Mouse (Mus musculus): Measurements from ENCODE around the gene Cnot10. TPM values are rescaled to one million over a fixed set of nuclear protein-coding genes. Genes with fewer than 3 reads are reported as not detected.

Gene Cnot10
- polyA plus RNA-seq, 1 experiment from 2014 or later, result 46.3 TPM

GRCm38 (mm10) chr9:114584183-114585016, 55.6 kb downstream of the Cnot10 start:
- ATAC-seq (peak; percentile 44), DNase-seq (ENCODE audit: low read depth, low spot score) (no peak)
- ChIA-PET POLR2A (no interaction called here), CTCF (interaction anchor here (0.9 to 2.5 kb wide), 9 partner anchors 10 to 178 kb away, joined by 3 to 15 read pairs (median 4); no protein-coding TSS in a partner anchor)
- in situ Hi-C loops (cut with MboI; ENCODE audit: low pct_unique_long_range_greater_than_20kb), result loop anchor here (5.0 kb wide), 2 partner anchors 82 to 167 kb away; partner anchors contain the start of gene Ccr4
- H3K27me3 ChIP-seq, result no peaks in the 10 kb centered on the region
- no peak for TF ChIP-seq CTCF (IDR thresholded peaks at IDR 0.05)

GRCm38 (mm10) chr9:114583812-114584182, 56.2 kb downstream of the Cnot10 start:
- in situ Hi-C loops (cut with MboI; ENCODE audit: low pct_unique_long_range_greater_than_20kb), result loop anchor here (5.0 kb wide), 2 partner anchors 81 to 166 kb away; partner anchors contain the start of gene Ccr4
- H3K27me3 ChIP-seq, result no peaks in the 10 kb centered on the region
- ChIA-PET POLR2A (no interaction called here), CTCF (interaction anchor here (0.7 to 2.5 kb wide), 10 partner anchors 9 to 177 kb away, joined by 3 to 15 read pairs (median 4); no protein-coding TSS in a partner anchor)
- ATAC-seq (no peak), DNase-seq (ENCODE audit: low read depth, low spot score) (no peak)
- TF ChIP-seq CTCF (IDR thresholded peaks at IDR 0.05), result peak; percentile 97

- ATAC-seq, result no peak
- in situ Hi-C loops (cut with MboI; ENCODE audit: low pct_unique_long_range_greater_than_20kb), result no loop called here
- CTCF ChIA-PET, result interaction anchor here (0.8 to 1.5 kb wide), 2 partner anchors 77 to 79 kb away, joined by 3 to 5 read pairs; no protein-coding TSS in a partner anchor
Observed at GRCm38 (mm10) chr9:114578646-114579045, 61.3 kb downstream of the Cnot10 start.

GRCm38 (mm10) chr9:114576001-114576400, 64.0 kb downstream of the Cnot10 start:
- no peak for TF ChIP-seq CTCF (IDR thresholded peaks at IDR 0.05)
- POLR2A ChIA-PET, result no interaction called here
- in situ Hi-C loops (cut with MboI; ENCODE audit: low pct_unique_long_range_greater_than_20kb), result no loop called here
- CTCF ChIA-PET, result no interaction called here
- ATAC-seq (no peak), DNase-seq (ENCODE audit: low read depth, low spot score) (no peak)
- no peaks in the 10 kb centered on the region for H3K27me3 ChIP-seq

More at GRCm38 (mm10) chr9:114578646-114579045, 61.3 kb downstream of the Cnot10 start:
- POLR2A ChIA-PET, result no interaction called here
- H3K27me3 ChIP-seq, result no peaks in the 10 kb centered on the region
- no peak for TF ChIP-seq CTCF (IDR thresholded peaks at IDR 0.05)
- no peak for DNase-seq (ENCODE audit: low read depth, low spot score)

GRCm38 (mm10) chr9:114573528-114573927, 66.5 kb downstream of the Cnot10 start:
- DNase-seq (ENCODE audit: low read depth, low spot score) (no peak), ATAC-seq (no peak)
- H3K27me3 ChIP-seq, result no peaks in the 10 kb centered on the region
- CTCF ChIA-PET, result interaction anchor here (1.2 kb wide), 1 partner anchor 75 kb away, joined by 4 read pairs; no protein-coding TSS in a partner anchor
- in situ Hi-C loops (cut with MboI; ENCODE audit: low pct_unique_long_range_greater_than_20kb), result no loop called here
- POLR2A ChIA-PET, result no interaction called here
- no peak for TF ChIP-seq CTCF (IDR thresholded peaks at IDR 0.05)

GRCm38 (mm10) chr9:114568682-114569474, 71.1 kb downstream of the Cnot10 start:
- no peak for DNase-seq (ENCODE audit: low read depth, low spot score)
- no peak for TF ChIP-seq CTCF (IDR thresholded peaks at IDR 0.05)
- no peak for ATAC-seq
- peaks cover 9% of the 10 kb centered on the region for H3K27me3 ChIP-seq
- ChIA-PET POLR2A (no interaction called here), CTCF (no interaction called here)
- in situ Hi-C loops (cut with MboI; ENCODE audit: low pct_unique_long_range_greater_than_20kb), result no loop called here

- DNase-seq (ENCODE audit: low read depth, low spot score) (no peak), ATAC-seq (no peak)
- POLR2A ChIA-PET, result no interaction called here
- CTCF ChIA-PET, result interaction anchor here (1.0 kb wide), 1 partner anchor 9 kb away, joined by 3 read pairs; no protein-coding TSS in a partner anchor
- peaks cover 14% of the 10 kb centered on the region for H3K27me3 ChIP-seq
- no peak for TF ChIP-seq CTCF (IDR thresholded peaks at IDR 0.05)
- in situ Hi-C loops (cut with MboI; ENCODE audit: low pct_unique_long_range_greater_than_20kb), result no loop called here
Observed at GRCm38 (mm10) chr9:114564667-114565066, 75.3 kb downstream of the Cnot10 start.

- peaks cover 14% of the 10 kb centered on the region for H3K27me3 ChIP-seq
- ChIA-PET CTCF (interaction anchor here (1.0 kb wide), 1 partner anchor 8 kb away, joined by 3 read pairs; no protein-coding TSS in a partner anchor), POLR2A (interaction anchor here (0.7 kb wide), 1 partner anchor 29 kb away, joined by 3 read pairs; no protein-coding TSS in a partner anchor)
- in situ Hi-C loops (cut with MboI; ENCODE audit: low pct_unique_long_range_greater_than_20kb), result no loop called here
- no peak for DNase-seq (ENCODE audit: low read depth, low spot score)
- no peak for TF ChIP-seq CTCF (IDR thresholded peaks at IDR 0.05)
- ATAC-seq, result peak; percentile 31
Observed at GRCm38 (mm10) chr9:114563761-114564606, 76.0 kb downstream of the Cnot10 start, which contains the start of gene Trim71. Gene Trim71, minus strand, starts transcription at chr9:114564369.

- in situ Hi-C loops (cut with MboI; ENCODE audit: low pct_unique_long_range_greater_than_20kb), result no loop called here
- peaks cover 14% of the 10 kb centered on the region for H3K27me3 ChIP-seq
- CTCF ChIA-PET, result no interaction called here
- no peak for TF ChIP-seq CTCF (IDR thresholded peaks at IDR 0.05)
- POLR2A ChIA-PET, result interaction anchor here (0.7 kb wide), 1 partner anchor 28 kb away, joined by 3 read pairs; no protein-coding TSS in a partner anchor
- ATAC-seq, result no peak
- no peak for DNase-seq (ENCODE audit: low read depth, low spot score)
Observed at GRCm38 (mm10) chr9:114562919-114563751, 76.8 kb downstream of the Cnot10 start.

Data from Patski (cell line).